Mouse (Mus musculus) stomach, postnatal 0 days (tissue): ENCODE data around the gene Ptcd1. TPM values are rescaled to one million over a fixed set of nuclear protein-coding genes. Genes with fewer than 3 reads are reported as not detected.

Source experiments
- ATAC-seq: fragments of 200-750 bp; cut with Nextera tagmentation; 2 replicates; pipeline ENCODE4 v1.8.0; 2017; ENCODE audit not compliant: low FRiP score, low TSS enrichment
- DNase-seq: peaks from one replicate; pipeline ENCODE4 v3.0.0-alpha.2; 2016; ENCODE audit warnings: low spot score
- H3K27ac ChIP-seq: fragments of 300-500 bp; sonication (generic); replicated peaks from 2 replicates; pipeline ENCODE4 v1.5.1; 2014; ENCODE audit warnings: mild to moderate bottlenecking, control low read depth
- H3K27me3 ChIP-seq: fragments of 300-500 bp; sonication (generic); 2 replicates; pipeline ENCODE4 v1.6.1; 2014; ENCODE audit warnings: low read length; ENCODE audit not compliant: control insufficient read depth, insufficient read depth
- H3K36me3 ChIP-seq: fragments of 300-500 bp; sonication (generic); 2 replicates; pipeline ENCODE4 v1.6.1; 2014; ENCODE audit warnings: low read length, mixed read lengths; ENCODE audit not compliant: control insufficient read depth, insufficient read depth
- H3K4me1 ChIP-seq: fragments of 300-500 bp; sonication (generic); replicated peaks from 2 replicates; pipeline ENCODE4 v1.6.1; 2014; ENCODE audit warnings: antibody characterized with exemption; ENCODE audit not compliant: control insufficient read depth, insufficient read depth
- H3K4me2 ChIP-seq: fragments of 300-500 bp; sonication (generic); replicated peaks from 2 replicates; pipeline ENCODE4 v1.6.1; 2014; ENCODE audit warnings: low read depth, mild to moderate bottlenecking, control low read depth, moderate library complexity
- H3K4me3 ChIP-seq: fragments of 300-500 bp; sonication (generic); 2 replicates; pipeline ENCODE4 v1.5.1; 2014; ENCODE audit warnings: low read depth, low read length, control low read depth
- H3K9ac ChIP-seq: fragments of 300-500 bp; sonication (generic); 2 replicates; pipeline ENCODE4 v1.6.1; 2014; ENCODE audit warnings: mild to moderate bottlenecking, low read length, control low read depth, mixed read lengths
- H3K9me3 ChIP-seq: fragments of 300-500 bp; sonication (generic); 2 replicates; pipeline ENCODE4 v1.6.1; 2016; ENCODE audit warnings: low read length; ENCODE audit not compliant: control insufficient read depth
- CTCF ChIP-seq: IDR thresholded peaks from 2 replicates; pipeline ENCODE4 v1.5.1; 2016; ENCODE audit warnings: antibody characterized with exemption, low read depth, mild to moderate bottlenecking, moderate library complexity
- EP300 ChIP-seq: optimal IDR thresholded peaks from 2 replicates; pipeline ENCODE3; 2016; ENCODE audit warnings: antibody characterized with exemption
- WGBS: fragments of 180-500 bp; shearing (Covaris S2); extraction: QIAGEN DNeasy Blood & Tissue Kit; methylation state at CpG from one replicate; pipeline ENCODE4 v1.1.7; 2014; 5-methylcytosine and 5-hydroxymethylcytosine counted together
- polyA plus RNA-seq: library from polyadenylated mRNA; unstranded; fragments of >200 nt; fragmentation: Nextera tagmentation; extraction: Ambion mirVana; gene quantifications from 2 replicates; pipeline ENCODE4 v1.2.1, GENCODE M21; 2015

The Ptcd1 gene
- polyA plus RNA-seq, 1 experiment from 2014 or later, result 8.3 TPM

DNA sequence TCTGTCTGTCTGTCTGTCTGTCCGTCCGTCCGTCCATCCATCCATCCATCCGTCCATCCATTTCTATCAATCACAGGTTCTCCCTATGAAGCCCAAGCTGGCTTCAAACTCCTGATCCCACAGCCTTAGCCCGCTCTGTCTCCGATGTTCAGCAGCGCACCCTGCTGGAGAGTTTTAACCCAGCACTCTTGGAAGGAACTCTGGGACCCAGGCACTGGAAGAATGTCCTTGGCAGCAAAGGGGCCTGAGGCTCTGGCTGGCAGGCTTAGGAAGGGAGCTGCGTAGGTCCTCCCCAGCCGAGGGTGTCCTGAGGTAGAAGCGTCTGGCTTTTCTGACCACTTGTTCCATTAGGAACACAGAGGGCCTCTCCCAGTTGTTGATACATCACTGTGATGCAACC, 50.0 kb downstream of the Ptcd1 start:
- peak overlapping the region; percentile 34; the same call in 1 of the 2 replicates for H3K4me2 ChIP-seq
- no peaks in the 10 kb centered on the region for H3K27me3 ChIP-seq
- DNase-seq, result peak; percentile 72
- peaks cover 4% of the 10 kb centered on the region for H3K36me3 ChIP-seq
- peaks cover 2% of the 10 kb centered on the region; the same call in 1 of the 2 replicates for H3K4me1 ChIP-seq
- WGBS, result 38% methylated on average over 10 of the region's 10 CpGs
- H3K4me3 ChIP-seq, result no peak overlapping the region
- peak; percentile 85 for TF ChIP-seq CTCF
- no peak for TF ChIP-seq EP300
- no peaks in the 10 kb centered on the region for H3K9me3 ChIP-seq
- H3K27ac ChIP-seq, result peak overlapping the region; percentile 86
- H3K9ac ChIP-seq, result peak overlapping the region; percentile 27; the same call in 1 of the 2 replicates
- peak; percentile 18; the same call in 1 of the 2 replicates for ATAC-seq

DNA sequence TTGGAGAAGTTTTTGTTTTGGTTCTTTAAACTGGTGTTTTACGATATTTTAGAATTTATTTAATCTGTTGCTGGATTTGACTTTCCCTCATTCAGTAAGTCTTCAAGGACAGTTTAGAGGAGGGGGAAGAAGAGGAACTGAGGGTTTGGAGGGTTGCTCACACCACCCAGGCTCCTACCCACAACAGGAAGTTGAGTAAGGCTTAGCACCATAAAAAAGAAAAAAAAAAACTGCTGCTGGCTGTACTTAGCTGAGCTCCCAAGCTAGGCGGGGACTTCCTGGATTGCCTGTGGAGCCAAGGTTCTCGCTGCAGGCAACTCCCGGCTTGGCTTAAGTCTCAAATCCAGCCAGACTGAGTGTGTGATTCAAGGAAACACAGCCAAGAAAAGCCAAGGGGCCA, 50.6 kb downstream of the Ptcd1 start:
- peak; percentile 66 for DNase-seq
- H3K4me1 ChIP-seq, result peaks cover 2% of the 10 kb centered on the region; the same call in 1 of the 2 replicates
- peak overlapping the region; percentile 86 for H3K27ac ChIP-seq
- peak; percentile 60 for ATAC-seq
- whole genome bisulfite sequencing, result 13% methylated on average over 4 of the region's 4 CpGs
- H3K4me3 ChIP-seq, result no peak overlapping the region
- H3K9me3 ChIP-seq, result no peaks in the 10 kb centered on the region
- no peaks in the 10 kb centered on the region for H3K27me3 ChIP-seq
- TF ChIP-seq EP300, result no peak
- no peak for TF ChIP-seq CTCF
- H3K4me2 ChIP-seq, result peak overlapping the region; percentile 34; the same call in 1 of the 2 replicates
- H3K36me3 ChIP-seq, result peaks cover 2% of the 10 kb centered on the region; the same call in 1 of the 2 replicates
- H3K9ac ChIP-seq, result peak overlapping the region; percentile 35; the same call in 1 of the 2 replicates

- H3K27ac ChIP-seq, result peak overlapping the region; percentile 86
- ATAC-seq, result no peak
- peaks cover 2% of the 10 kb centered on the region; the same call in 1 of the 2 replicates for H3K4me1 ChIP-seq
- H3K4me3 ChIP-seq, result no peak overlapping the region
- TF ChIP-seq CTCF (no peak), EP300 (no peak)
- H3K9ac ChIP-seq, result no peak overlapping the region
- WGBS, result 87% methylated on average over 5 of the region's 5 CpGs
- peaks cover 2% of the 10 kb centered on the region; the same call in 1 of the 2 replicates for H3K36me3 ChIP-seq
- H3K4me2 ChIP-seq, result 0 out of 2 replicates have a peak overlapping the region, but pooled peaks have one; percentile 34
- DNase-seq, result no peak
- no peaks in the 10 kb centered on the region for H3K27me3 ChIP-seq
- no peaks in the 10 kb centered on the region for H3K9me3 ChIP-seq
Observed at GRCm38 (mm10) chr5:145115736-145116135, 51.2 kb downstream of the Ptcd1 start.

- Histone ChIP-seq H3K36me3 (peaks cover 2% of the 10 kb centered on the region; the same call in 1 of the 2 replicates), H3K9ac (peak overlapping the region; percentile 84), H3K9me3 (no peaks in the 10 kb centered on the region), H3K4me1 (peaks cover 2% of the 10 kb centered on the region; the same call in 1 of the 2 replicates), H3K4me2 (peak overlapping the region; percentile 85), H3K4me3 (peak overlapping the region; percentile 74), H3K27me3 (no peaks in the 10 kb centered on the region), H3K27ac (peak overlapping the region; percentile 88)
- ATAC-seq (peak; percentile 38), DNase-seq (peak; percentile 74)
- TF ChIP-seq CTCF, result peak; percentile 18; the same call in 1 of the 2 replicates
- no peak for TF ChIP-seq EP300
- WGBS, result 12% methylated on average over 34 of the region's 40 CpGs
Observed at GRCm38 (mm10) chr5:145114606-145115473, 52.1 kb downstream of the Ptcd1 start.

- Histone ChIP-seq H3K9me3 (no peaks in the 10 kb centered on the region), H3K4me3 (peak within 1 kb of the TSS; percentile 74), H3K4me2 (peak within 1 kb of the TSS; percentile 85), H3K27me3 (no peaks in the 10 kb centered on the region), H3K9ac (peak within 1 kb of the TSS; percentile 84), H3K4me1 (peaks cover 2% of the 10 kb centered on the region; the same call in 1 of the 2 replicates), H3K27ac (peak within 1 kb of the TSS; percentile 88), H3K36me3 (peaks cover 2% of the 10 kb centered on the region)
- DNase-seq (peak; percentile 88), ATAC-seq (peak; percentile 81)
- no peak for TF ChIP-seq EP300
- no peak for TF ChIP-seq CTCF
- WGBS, result 1% methylated on average over 40 of the region's 53 CpGs
Observed at GRCm38 (mm10) chr5:145114071-145114605, 52.8 kb downstream of the Ptcd1 start, which contains the start of gene Arpc1b. Gene Arpc1b, plus strand, starts transcription at chr5:145114215.
